Mouse (Mus musculus) liver, postnatal 0 days (tissue): ENCODE measurements around the gene Acot6.

ENCODE experiments used
- CTCF ChIP-seq: sonication (generic); IDR thresholded peaks from 2 replicates; pipeline ENCODE4 v1.5.1; 2016; ENCODE audit warnings: antibody characterized with exemption, low read depth
- EP300 ChIP-seq: IDR thresholded peaks from 2 replicates; pipeline ENCODE4 v1.6.1; 2016; ENCODE audit warnings: antibody characterized with exemption, low read depth, mild to moderate bottlenecking

GRCm38 (mm10) chr12:84152352-84153190, 52.1 kb downstream of the Acot6 start:
- TF ChIP-seq CTCF (no peak), EP300 (no peak)
